Mouse (Mus musculus) thymus, adult 2 months (tissue): ENCODE data around the gene Rsg1. TPM values are rescaled to one million over a fixed set of nuclear protein-coding genes. Genes with fewer than 3 reads are reported as not detected.

Source experiments
- DNase-seq: peaks from one replicate; pipeline ENCODE4 v3.0.0; 2021
- H3K27ac ChIP-seq: fragments of 200-500 bp; 2 replicates; pipeline ENCODE4 v1.5.1; 2012; ENCODE audit warnings: low read length, control low read depth; ENCODE audit not compliant: control insufficient read depth, insufficient read depth
- H3K27me3 ChIP-seq: fragments of 200-500 bp; 2 replicates; pipeline ENCODE4 v1.6.1; 2012; ENCODE audit warnings: mild to moderate bottlenecking, low read length, moderate library complexity, mixed read lengths; ENCODE audit not compliant: control insufficient read depth, insufficient read depth
- H3K36me3 ChIP-seq: fragments of 200-500 bp; 2 replicates; pipeline ENCODE4 v1.6.1; 2012; ENCODE audit warnings: mild to moderate bottlenecking, low read length, moderate library complexity; ENCODE audit not compliant: control insufficient read depth, insufficient read depth
- H3K4me1 ChIP-seq: fragments of 200-500 bp; replicated peaks from 2 replicates; pipeline ENCODE4 v1.6.1; 2012; ENCODE audit warnings: low read length; ENCODE audit not compliant: control insufficient read depth, insufficient read depth
- H3K4me3 ChIP-seq: fragments of 200-500 bp; 2 replicates; pipeline ENCODE4 v1.5.1; 2012; ENCODE audit warnings: mild to moderate bottlenecking, low read length, control low read depth, moderate library complexity; ENCODE audit not compliant: control insufficient read depth, insufficient read depth
- CTCF ChIP-seq: fragments of 200-500 bp; IDR thresholded peaks from 2 replicates; pipeline ENCODE4 v1.5.1; 2012; ENCODE audit warnings: mild to moderate bottlenecking, control low read depth, low read length, moderate library complexity, borderline replicate concordance; ENCODE audit not compliant: control insufficient read depth, poor library complexity, insufficient read depth; ENCODE audit errors: extremely low read depth
- POLR2A ChIP-seq: fragments of 200-500 bp; IDR thresholded peaks from 2 replicates; pipeline ENCODE4 v1.6.1; 2012; ENCODE audit warnings: mild to moderate bottlenecking, low read length, control low read depth, moderate library complexity; ENCODE audit not compliant: control insufficient read depth, poor library complexity, insufficient read depth; ENCODE audit errors: extremely low read depth
- WGBS: fragments of 180-500 bp; shearing (Covaris S2); methylation state at CpG from one replicate; pipeline ENCODE4 v1.1.7; 2018; 5-methylcytosine and 5-hydroxymethylcytosine counted together
- polyA plus RNA-seq: library from polyadenylated mRNA; depleted of rRNA; stranded (reverse); fragments of >200 nt; gene quantifications from 2 replicates; pipeline ENCODE4 v1.2.3, GENCODE M21; 2012

The Rsg1 gene
- polyA plus RNA-seq, 1 experiment, result 3.5 TPM

DNA sequence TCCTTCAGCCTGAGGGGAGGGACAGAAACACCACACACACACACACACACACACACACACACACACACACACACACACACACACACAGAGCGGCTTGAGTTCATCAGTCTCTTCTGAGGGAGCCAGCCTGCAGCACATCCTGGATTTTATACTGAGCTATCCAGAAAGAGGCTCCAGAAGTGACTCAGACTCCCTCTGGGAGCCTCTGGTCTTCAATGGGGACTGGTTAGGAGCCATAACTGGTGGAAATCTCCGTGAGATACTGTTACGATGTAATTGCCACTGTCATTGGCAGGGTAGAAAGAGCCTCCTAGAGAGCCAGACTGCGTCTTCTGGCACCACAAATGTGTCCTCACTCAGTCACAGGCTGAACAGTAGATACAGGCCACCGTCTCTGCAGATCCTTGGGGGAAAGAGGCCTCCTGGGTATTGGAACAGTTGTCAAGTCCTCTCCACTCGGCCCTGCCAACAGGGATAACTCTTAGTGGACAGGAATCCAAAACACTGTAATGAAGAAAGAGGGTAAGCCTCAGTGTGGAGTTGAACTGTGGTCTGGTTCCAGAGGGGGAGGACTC, 21.9 kb downstream of the Rsg1 start:
- Histone ChIP-seq H3K4me3 (no peak overlapping the region), H3K27ac (no peak overlapping the region), H3K27me3 (peaks cover 13% of the 10 kb centered on the region), H3K36me3 (no peaks in the 10 kb centered on the region), H3K4me1 (peaks cover 7% of the 10 kb centered on the region)
- TF ChIP-seq CTCF (no peak), POLR2A (no peak)
- 80% methylated on average over 6 of the region's 6 CpGs for WGBS
- no peak for DNase-seq

- Histone ChIP-seq H3K36me3 (no peaks in the 10 kb centered on the region), H3K4me1 (peaks cover 7% of the 10 kb centered on the region), H3K4me3 (no peak overlapping the region), H3K27me3 (peaks cover 19% of the 10 kb centered on the region), H3K27ac (no peak overlapping the region)
- DNase-seq, result no peak
- TF ChIP-seq CTCF, result no peak
- TF ChIP-seq POLR2A, result no peak
- WGBS, result 69% methylated on average over 3 of the region's 3 CpGs
Observed at GRCm38 (mm10) chr4:141236856-141237255, 23.1 kb downstream of the Rsg1 start.

- no peak for DNase-seq
- Histone ChIP-seq H3K4me1 (peaks cover 7% of the 10 kb centered on the region), H3K4me3 (peak overlapping the region; percentile 17; the same call in 1 of the 2 replicates), H3K27ac (no peak overlapping the region), H3K36me3 (no peaks in the 10 kb centered on the region), H3K27me3 (peaks cover 22% of the 10 kb centered on the region)
- WGBS, result 10% methylated on average over 20 of the region's 20 CpGs
- TF ChIP-seq POLR2A, result no peak
- TF ChIP-seq CTCF, result no peak
Observed at GRCm38 (mm10) chr4:141238492-141239387, 25.0 kb downstream of the Rsg1 start.

DNA sequence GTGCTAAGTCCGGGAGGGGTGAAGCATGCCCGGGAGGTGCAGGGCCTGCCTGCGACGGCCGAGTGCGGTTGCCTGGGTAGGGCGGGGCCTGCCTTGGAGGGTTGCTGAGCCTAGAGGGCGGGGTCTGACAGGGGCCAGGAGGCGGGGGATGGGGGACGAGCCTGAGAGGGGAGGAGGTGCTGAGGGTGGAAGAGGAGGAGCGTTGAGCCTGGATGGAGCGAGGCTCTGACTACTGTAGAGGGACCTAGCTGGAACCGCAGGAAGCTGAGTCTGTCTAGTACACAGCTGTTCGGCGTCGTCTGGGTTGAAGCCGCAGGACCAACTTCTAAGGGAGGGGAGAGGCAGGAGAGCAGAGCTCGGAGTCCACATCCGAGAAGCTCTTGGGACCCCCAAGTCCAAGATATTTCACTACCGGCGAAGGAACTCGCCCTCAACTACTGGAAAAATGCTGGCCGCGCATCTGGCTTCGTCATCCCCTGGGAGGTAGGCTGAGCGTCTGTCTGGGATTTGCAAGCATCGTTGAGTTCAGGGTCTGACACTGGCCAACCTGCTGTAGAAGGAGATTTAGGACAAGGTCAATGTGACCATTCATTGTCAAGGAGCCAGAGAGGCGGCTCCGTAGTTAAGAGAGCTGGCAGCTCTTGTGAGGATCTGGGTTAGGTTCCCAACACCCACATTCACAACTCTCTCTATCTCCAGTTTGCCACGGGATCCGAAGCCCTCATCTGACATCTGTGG, 25.8 kb downstream of the Rsg1 start, which contains the start of gene Arhgef19:
Arhgef19 (plus strand) TSS at position 112 of the 738 bp plus-strand sequence.
- no peak within 1 kb of the TSS for H3K27ac ChIP-seq
- peak within 1 kb of the TSS; percentile 17; the same call in 1 of the 2 replicates for H3K4me3 ChIP-seq
- H3K4me1 ChIP-seq, result peaks cover 7% of the 10 kb centered on the region
- H3K27me3 ChIP-seq, result peaks cover 22% of the 10 kb centered on the region
- H3K36me3 ChIP-seq, result no peaks in the 10 kb centered on the region
- 3% methylated on average over 31 of the region's 31 CpGs for WGBS
- DNase-seq, result peak; percentile 84
- TF ChIP-seq POLR2A (no peak), CTCF (no peak)

DNA sequence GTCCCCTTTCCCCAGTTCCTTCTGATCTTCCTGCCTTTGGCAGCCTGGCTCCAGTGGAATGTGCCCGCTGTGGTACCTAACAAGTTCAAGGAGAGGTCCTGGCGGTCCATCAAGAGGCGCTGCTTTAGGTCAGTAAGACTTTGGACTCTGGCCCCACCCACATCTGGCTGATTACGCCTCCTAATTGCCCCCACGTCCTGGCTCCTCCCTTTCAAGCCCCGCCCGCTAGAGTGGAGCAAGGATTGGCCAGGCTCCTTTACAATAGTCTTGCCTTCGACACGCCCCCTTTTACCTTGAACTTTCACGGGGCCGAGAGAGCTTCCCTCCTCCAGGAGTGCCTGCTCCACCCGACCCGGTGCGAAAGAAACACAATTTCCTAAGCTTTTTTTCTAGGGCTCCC, 26.9 kb downstream of the Rsg1 start:
- Histone ChIP-seq H3K27me3 (peaks cover 22% of the 10 kb centered on the region), H3K36me3 (no peaks in the 10 kb centered on the region), H3K4me1 (peaks cover 7% of the 10 kb centered on the region), H3K4me3 (no peak overlapping the region), H3K27ac (no peak overlapping the region)
- TF ChIP-seq POLR2A (no peak), CTCF (no peak)
- 9% methylated on average over 14 of the region's 14 CpGs for WGBS
- DNase-seq, result no peak

DNA sequence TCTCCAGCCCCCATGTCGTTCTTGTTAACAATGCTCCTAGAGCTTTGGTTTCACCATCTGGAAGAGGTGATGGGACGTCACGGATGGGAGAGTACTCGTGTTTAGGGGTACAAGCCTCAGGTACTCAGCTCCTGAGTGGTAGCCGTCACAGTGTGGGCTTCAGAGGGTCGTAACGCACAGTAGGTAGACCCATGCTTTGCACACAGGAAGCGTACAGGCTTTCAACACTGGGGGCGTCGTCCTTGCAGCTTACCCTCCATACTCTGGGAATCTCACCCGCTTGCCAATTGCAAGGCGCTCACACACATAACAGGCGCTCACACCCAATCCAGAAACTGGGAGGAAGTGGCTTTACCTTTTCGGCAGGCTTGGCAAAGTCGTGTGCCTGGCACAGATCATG, 28.1 kb downstream of the Rsg1 start:
- TF ChIP-seq CTCF, result no peak
- no peak for TF ChIP-seq POLR2A
- Histone ChIP-seq H3K4me3 (no peak overlapping the region), H3K36me3 (no peaks in the 10 kb centered on the region), H3K27me3 (peaks cover 22% of the 10 kb centered on the region), H3K27ac (no peak overlapping the region), H3K4me1 (peaks cover 7% of the 10 kb centered on the region)
- 42% methylated on average over 15 of the region's 15 CpGs for WGBS
- no peak for DNase-seq
